Mouse (Mus musculus) heart, embryonic 15.5 days (tissue): ENCODE measurements around the gene Dbp. TPM values are rescaled to one million over a fixed set of nuclear protein-coding genes. Genes with fewer than 3 reads are reported as not detected.

Experiments
- ATAC-seq: fragments of 200-750 bp; cut with Nextera tagmentation; replicated peaks from 2 replicates; pipeline ENCODE4 v1.8.0; 2017; ENCODE audit warnings: low read depth, moderate TSS enrichment; ENCODE audit not compliant: insufficient number of reproducible peaks, insufficient read depth, low FRiP score
- H3K27ac ChIP-seq: fragments of 300-500 bp; sonication (generic); 2 replicates; pipeline ENCODE4 v1.5.1; 2015; ENCODE audit warnings: mild to moderate bottlenecking, inconsistent platforms
- H3K27me3 ChIP-seq: fragments of 300-500 bp; sonication (generic); 2 replicates; pipeline ENCODE4 v1.6.1; 2015; ENCODE audit warnings: inconsistent platforms
- H3K36me3 ChIP-seq: fragments of 300-500 bp; sonication (generic); 2 replicates; pipeline ENCODE4 v1.6.1; 2015; ENCODE audit warnings: mild to moderate bottlenecking, inconsistent platforms
- H3K4me1 ChIP-seq: fragments of 300-500 bp; sonication (generic); replicated peaks from 2 replicates; pipeline ENCODE4 v1.6.1; 2015; ENCODE audit warnings: inconsistent platforms
- H3K4me2 ChIP-seq: fragments of 300-500 bp; sonication (generic); 2 replicates; pipeline ENCODE4 v1.6.1; 2015; ENCODE audit warnings: inconsistent platforms, mild to moderate bottlenecking, moderate library complexity
- H3K4me3 ChIP-seq: fragments of 300-500 bp; sonication (generic); 2 replicates; pipeline ENCODE4 v1.5.1; 2015; ENCODE audit warnings: mild to moderate bottlenecking, inconsistent platforms
- H3K9ac ChIP-seq: fragments of 300-500 bp; sonication (generic); 2 replicates; pipeline ENCODE4 v1.6.1; 2015; ENCODE audit warnings: mild to moderate bottlenecking, inconsistent platforms
- H3K9me3 ChIP-seq: fragments of 300-500 bp; sonication (generic); replicated peaks from 2 replicates; pipeline ENCODE4 v1.6.1; 2016; ENCODE audit warnings: inconsistent platforms
- WGBS: fragments of 180-500 bp; shearing (Covaris S2); methylation state at CpG from one replicate; pipeline ENCODE4 v1.1.7; 2015; ENCODE audit warnings: mixed read lengths; 5-methylcytosine and 5-hydroxymethylcytosine counted together
- polyA plus RNA-seq: library from polyadenylated mRNA; unstranded; fragments of >200 nt; fragmentation: Nextera tagmentation; extraction: Ambion mirVana; gene quantifications from 2 replicates; pipeline ENCODE4 v1.2.1, GENCODE M21; 2015

Dbp gene
- polyA plus RNA-seq, 1 experiment from 2014 or later, result 3.0 TPM

- Histone ChIP-seq H3K4me1 (peaks cover 40% of the 10 kb centered on the region), H3K9ac (peak overlapping the region; percentile 63), H3K9me3 (no peaks in the 10 kb centered on the region), H3K27me3 (no peaks in the 10 kb centered on the region), H3K27ac (0 out of 2 replicates have a peak overlapping the region, but pooled peaks have one; percentile 10), H3K4me2 (peak overlapping the region; percentile 80), H3K36me3 (peaks cover 31% of the 10 kb centered on the region), H3K4me3 (peak overlapping the region; percentile 69)
- WGBS, result 9% methylated on average over 14 of the region's 14 CpGs
- ATAC-seq, result peak; percentile 15
Observed at GRCm38 (mm10) chr7:45714630-45715089, 9.8 kb downstream of the Dbp start.

GRCm38 (mm10) chr7:45715090-45715708, 10.3 kb downstream of the Dbp start, which contains the start of gene Rpl18:
Rpl18 (plus strand) TSS chr7:45715457.
- Histone ChIP-seq H3K4me2 (peak within 1 kb of the TSS; percentile 80), H3K27ac (peak within 1 kb of the TSS; percentile 44), H3K27me3 (no peaks in the 10 kb centered on the region), H3K36me3 (peaks cover 35% of the 10 kb centered on the region), H3K9ac (peak within 1 kb of the TSS; percentile 63), H3K9me3 (no peaks in the 10 kb centered on the region), H3K4me1 (peaks cover 43% of the 10 kb centered on the region), H3K4me3 (peak within 1 kb of the TSS; percentile 69)
- peak; percentile 86 for ATAC-seq
- 6% methylated on average over 34 of the region's 34 CpGs for WGBS

- Histone ChIP-seq H3K9me3 (no peaks in the 10 kb centered on the region), H3K36me3 (peaks cover 37% of the 10 kb centered on the region), H3K27me3 (no peaks in the 10 kb centered on the region), H3K4me3 (peak overlapping the region; percentile 69), H3K4me2 (peak overlapping the region; percentile 80), H3K4me1 (peaks cover 43% of the 10 kb centered on the region), H3K9ac (peak overlapping the region; percentile 3; the same call in 1 of the 2 replicates), H3K27ac (peak overlapping the region; percentile 44)
- ATAC-seq, result no peak
- WGBS, result 75% methylated on average over 19 of the region's 19 CpGs
Observed at GRCm38 (mm10) chr7:45715741-45716459, 11.0 kb downstream of the Dbp start.

GRCm38 (mm10) chr7:45716460-45716857, 11.6 kb downstream of the Dbp start:
- H3K4me2 ChIP-seq, result peak overlapping the region; percentile 80
- peaks cover 36% of the 10 kb centered on the region for H3K36me3 ChIP-seq
- 0 out of 2 replicates have a peak overlapping the region, but pooled peaks have one; percentile 89 for H3K27ac ChIP-seq
- peak overlapping the region; percentile 86; the same call in 1 of the 2 replicates for H3K9ac ChIP-seq
- no peaks in the 10 kb centered on the region for H3K27me3 ChIP-seq
- 86% methylated on average over 3 of the region's 3 CpGs for WGBS
- H3K9me3 ChIP-seq, result no peaks in the 10 kb centered on the region
- peak overlapping the region; percentile 69 for H3K4me3 ChIP-seq
- no peak for ATAC-seq
- H3K4me1 ChIP-seq, result peaks cover 43% of the 10 kb centered on the region

GRCm38 (mm10) chr7:45716952-45717917, 12.3 kb downstream of the Dbp start:
- WGBS, result 6% methylated on average over 31 of the region's 31 CpGs
- ATAC-seq, result peak; percentile 18; the same call in 1 of the 2 replicates
- peaks cover 30% of the 10 kb centered on the region for H3K36me3 ChIP-seq
- H3K27ac ChIP-seq, result peak overlapping the region; percentile 89
- H3K4me3 ChIP-seq, result peak overlapping the region; percentile 69
- H3K4me1 ChIP-seq, result peaks cover 43% of the 10 kb centered on the region
- H3K27me3 ChIP-seq, result no peaks in the 10 kb centered on the region
- H3K9me3 ChIP-seq, result no peaks in the 10 kb centered on the region
- H3K9ac ChIP-seq, result peak overlapping the region; percentile 86
- H3K4me2 ChIP-seq, result peak overlapping the region; percentile 80

GRCm38 (mm10) chr7:45717918-45718297, 13.0 kb downstream of the Dbp start, which contains the start of gene Sphk2:
Sphk2 (minus strand) TSS chr7:45718002.
- Histone ChIP-seq H3K9ac (peak within 1 kb of the TSS; percentile 88), H3K4me3 (peak within 1 kb of the TSS; percentile 69), H3K27ac (peak within 1 kb of the TSS; percentile 89), H3K4me1 (peaks cover 43% of the 10 kb centered on the region), H3K4me2 (peak within 1 kb of the TSS; percentile 80), H3K36me3 (peaks cover 23% of the 10 kb centered on the region), H3K27me3 (no peaks in the 10 kb centered on the region), H3K9me3 (no peaks in the 10 kb centered on the region)
- 0% methylated on average over 41 of the region's 41 CpGs for WGBS
- ATAC-seq, result peak; percentile 76

GRCm38 (mm10) chr7:45718331-45718730, 13.4 kb downstream of the Dbp start:
- peak overlapping the region; percentile 85 for H3K27ac ChIP-seq
- peak overlapping the region; percentile 69 for H3K4me3 ChIP-seq
- peak overlapping the region; percentile 88 for H3K9ac ChIP-seq
- no peaks in the 10 kb centered on the region for H3K27me3 ChIP-seq
- H3K36me3 ChIP-seq, result peaks cover 20% of the 10 kb centered on the region
- no peak for ATAC-seq
- peak overlapping the region; percentile 64 for H3K4me2 ChIP-seq
- H3K9me3 ChIP-seq, result no peaks in the 10 kb centered on the region
- under 1% methylated on average over 20 of the region's 20 CpGs for WGBS
- peaks cover 43% of the 10 kb centered on the region for H3K4me1 ChIP-seq

- Histone ChIP-seq H3K27ac (no peak overlapping the region), H3K4me1 (peaks cover 39% of the 10 kb centered on the region), H3K36me3 (peaks cover 26% of the 10 kb centered on the region), H3K9me3 (no peaks in the 10 kb centered on the region), H3K4me3 (peak overlapping the region; percentile 69), H3K27me3 (no peaks in the 10 kb centered on the region), H3K4me2 (peak overlapping the region; percentile 64), H3K9ac (peak overlapping the region; percentile 88)
- WGBS, result 74% methylated on average over 10 of the region's 10 CpGs
- no peak for ATAC-seq
Observed at GRCm38 (mm10) chr7:45719180-45719579, 14.3 kb downstream of the Dbp start.

GRCm38 (mm10) chr7:45719738-45720412, 15.0 kb downstream of the Dbp start:
- ATAC-seq, result no peak
- no peak overlapping the region for H3K4me3 ChIP-seq
- H3K27me3 ChIP-seq, result no peaks in the 10 kb centered on the region
- H3K9ac ChIP-seq, result no peak overlapping the region
- no peaks in the 10 kb centered on the region for H3K9me3 ChIP-seq
- H3K27ac ChIP-seq, result no peak overlapping the region
- H3K4me1 ChIP-seq, result peaks cover 33% of the 10 kb centered on the region
- H3K4me2 ChIP-seq, result peak overlapping the region; percentile 64; the same call in 1 of the 2 replicates
- peaks cover 29% of the 10 kb centered on the region for H3K36me3 ChIP-seq
- 88% methylated on average over 16 of the region's 16 CpGs for WGBS

- ATAC-seq, result no peak
- H3K36me3 ChIP-seq, result peaks cover 29% of the 10 kb centered on the region
- no peak within 1 kb of the TSS for H3K4me3 ChIP-seq
- WGBS, result 74% methylated on average over 14 of the region's 14 CpGs
- no peaks in the 10 kb centered on the region for H3K27me3 ChIP-seq
- no peaks in the 10 kb centered on the region for H3K9me3 ChIP-seq
- no peak within 1 kb of the TSS for H3K9ac ChIP-seq
- H3K4me1 ChIP-seq, result peaks cover 30% of the 10 kb centered on the region
- H3K27ac ChIP-seq, result no peak within 1 kb of the TSS
- no peak within 1 kb of the TSS for H3K4me2 ChIP-seq
Observed at GRCm38 (mm10) chr7:45720413-45721233, 15.7 kb downstream of the Dbp start, which contains the start of gene Fam83e. Fam83e (plus strand) TSS chr7:45721212.
